Mouse (Mus musculus) heart, embryonic 12.5 days (tissue): ENCODE results near the gene Omg. TPM values are rescaled to one million over a fixed set of nuclear protein-coding genes. Genes with fewer than 3 reads are reported as not detected.

Source experiments
- ATAC-seq: fragments of 200-750 bp; cut with Nextera tagmentation; 2 replicates; pipeline ENCODE4 v1.8.0; 2017; ENCODE audit warnings: moderate TSS enrichment, moderate library complexity; ENCODE audit not compliant: insufficient number of reproducible peaks, low FRiP score
- H3K27ac ChIP-seq: fragments of 300-500 bp; sonication (generic); 2 replicates; pipeline ENCODE4 v1.5.1; 2016; ENCODE audit warnings: mild to moderate bottlenecking, moderate library complexity; ENCODE audit not compliant: poor library complexity, severe bottlenecking
- H3K27me3 ChIP-seq: fragments of 300-500 bp; sonication (generic); replicated peaks from 2 replicates; pipeline ENCODE4 v1.6.1; 2016; ENCODE audit warnings: mild to moderate bottlenecking, moderate library complexity
- H3K36me3 ChIP-seq: fragments of 300-500 bp; sonication (generic); 2 replicates; pipeline ENCODE4 v1.6.1; 2016; ENCODE audit warnings: mild to moderate bottlenecking, moderate library complexity
- H3K4me1 ChIP-seq: fragments of 300-500 bp; sonication (generic); replicated peaks from 2 replicates; pipeline ENCODE4 v1.6.1; 2016; ENCODE audit warnings: mild to moderate bottlenecking
- H3K4me2 ChIP-seq: fragments of 300-500 bp; sonication (generic); 2 replicates; pipeline ENCODE4 v1.6.1; 2016; ENCODE audit warnings: mild to moderate bottlenecking, moderate library complexity
- H3K4me3 ChIP-seq: fragments of 300-500 bp; sonication (generic); 2 replicates; pipeline ENCODE4 v1.5.1; 2016; ENCODE audit warnings: mild to moderate bottlenecking
- H3K9ac ChIP-seq: fragments of 300-500 bp; sonication (generic); 2 replicates; pipeline ENCODE4 v1.6.1; 2016; ENCODE audit warnings: mild to moderate bottlenecking, moderate library complexity
- H3K9me3 ChIP-seq: fragments of 300-500 bp; sonication (generic); replicated peaks from 2 replicates; pipeline ENCODE4 v1.6.1; 2016; ENCODE audit warnings: mild to moderate bottlenecking, moderate library complexity
- whole genome bisulfite sequencing: fragments of 180-500 bp; shearing (Covaris S2); methylation state at CpG from one replicate; pipeline ENCODE4 v1.1.7; 2016; 5-methylcytosine and 5-hydroxymethylcytosine counted together
- polyA plus RNA-seq: library from polyadenylated mRNA; unstranded; fragments of >200 nt; fragmentation: Nextera tagmentation; extraction: Ambion mirVana; gene quantifications from 2 replicates; pipeline ENCODE4 v1.2.1, GENCODE M21; 2016

Gene Omg
- polyA plus RNA-seq, 1 experiment from 2014 or later = 0.08 TPM

DNA sequence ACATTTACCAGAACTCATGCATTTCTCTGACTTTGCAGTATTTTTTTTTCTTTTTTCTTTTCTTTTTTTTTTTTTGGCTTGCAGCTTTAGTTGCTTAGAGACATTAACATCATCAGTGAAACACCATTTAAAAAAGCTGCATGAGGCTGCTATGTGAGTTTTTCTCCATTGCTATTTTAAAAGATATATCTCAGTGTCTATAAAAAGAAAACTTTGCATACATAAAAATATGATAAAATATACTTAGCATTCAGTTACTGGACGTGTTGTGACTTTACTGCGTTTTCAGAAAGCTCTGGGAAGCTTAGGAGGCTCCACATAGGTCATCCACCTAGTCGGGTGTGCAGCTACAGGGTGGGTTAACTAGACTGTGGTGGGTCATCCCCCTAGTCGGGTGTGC lies 44.0 kb downstream of the Omg start:
- H3K9me3 ChIP-seq = no peaks in the 10 kb centered on the region
- H3K27me3 ChIP-seq = no peaks in the 10 kb centered on the region
- H3K4me3 ChIP-seq = no peak overlapping the region
- no peak overlapping the region for H3K27ac ChIP-seq
- peaks cover 44% of the 10 kb centered on the region for H3K36me3 ChIP-seq
- H3K9ac ChIP-seq = no peak overlapping the region
- 82% methylated on average over 4 of the region's 4 CpGs for WGBS
- ATAC-seq = no peak
- 0 out of 2 replicates have a peak, but pooled peaks cover 5% of the 10 kb centered on the region for H3K4me1 ChIP-seq
- H3K4me2 ChIP-seq = no peak overlapping the region

DNA sequence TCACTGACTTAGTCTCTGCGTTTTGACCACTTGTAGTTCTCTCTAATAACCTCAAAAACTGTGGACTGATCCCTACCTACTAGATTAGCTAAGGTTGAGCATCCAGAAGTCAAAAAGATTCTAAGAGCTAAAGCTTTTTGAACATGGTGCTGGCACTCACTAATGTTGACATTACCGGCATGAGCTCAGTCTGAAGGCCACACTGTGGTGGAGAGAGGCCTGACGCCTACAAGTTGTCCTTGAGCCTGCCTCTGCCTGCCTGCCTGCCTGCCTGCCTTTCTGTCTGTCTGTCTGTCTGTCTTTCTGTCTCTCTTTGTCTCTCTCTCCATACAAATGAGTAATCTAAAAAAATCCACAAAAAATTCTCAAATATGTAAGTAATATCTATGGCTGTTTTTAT lies 46.0 kb downstream of the Omg start:
- Histone ChIP-seq H3K4me1 (0 out of 2 replicates have a peak, but pooled peaks cover 5% of the 10 kb centered on the region), H3K9me3 (no peaks in the 10 kb centered on the region), H3K4me3 (no peak overlapping the region), H3K27ac (no peak overlapping the region; the same call in 1 of the 2 replicates), H3K36me3 (peaks cover 51% of the 10 kb centered on the region), H3K27me3 (no peaks in the 10 kb centered on the region), H3K9ac (no peak overlapping the region), H3K4me2 (no peak overlapping the region)
- WGBS = 69% methylated on average over 3 of the region's 3 CpGs
- no peak for ATAC-seq

DNA sequence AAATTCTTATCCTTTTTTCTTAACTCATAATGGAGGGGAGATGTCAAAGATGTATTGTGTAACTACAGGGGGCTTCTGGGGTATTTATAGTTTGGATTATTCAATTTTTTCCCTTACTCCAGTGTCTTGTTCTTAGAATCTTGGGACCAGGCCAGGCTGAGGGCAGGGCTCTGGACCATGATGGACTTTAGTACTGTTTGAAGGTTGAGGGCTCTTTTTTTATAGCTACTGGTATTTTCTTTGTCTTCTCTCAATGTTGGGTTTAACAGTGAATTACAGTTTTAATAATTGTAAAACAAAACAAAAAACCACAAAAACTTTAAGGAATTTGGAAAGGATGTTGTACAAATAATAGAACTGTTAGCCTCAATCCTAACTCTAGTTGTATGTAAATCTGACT lies 50.9 kb downstream of the Omg start:
- no peaks in the 10 kb centered on the region for H3K4me1 ChIP-seq
- no peak overlapping the region for H3K9ac ChIP-seq
- no peaks in the 10 kb centered on the region for H3K27me3 ChIP-seq
- no peaks in the 10 kb centered on the region for H3K9me3 ChIP-seq
- no peak overlapping the region for H3K27ac ChIP-seq
- H3K36me3 ChIP-seq = peaks cover 62% of the 10 kb centered on the region
- ATAC-seq = no peak
- no peak overlapping the region for H3K4me2 ChIP-seq
- no peak overlapping the region for H3K4me3 ChIP-seq

Other genes starting within 250 kb of the Omg start
- 222 and 233 TPM in 2 replicates for gene Wsb1, start 249.4 kb downstream of the Omg start, polyA plus RNA-seq
- gene Gm9964, start 207.2 kb downstream of the Omg start, polyA plus RNA-seq = not detected in 2 replicates
- 5.6 and 6.6 TPM in 2 replicates for gene Nf1, start 164.4 kb downstream of the Omg start, polyA plus RNA-seq
- 0.36 TPM in 1 of 2 replicates, not detected in the other for gene Evi2b, start 19.7 kb upstream of the Omg start, polyA plus RNA-seq
- 0.55 and 0.64 TPM in 2 replicates for gene Evi2, start 26.5 kb upstream of the Omg start, polyA plus RNA-seq
- gene Evi2a, start 26.5 kb upstream of the Omg start, polyA plus RNA-seq = 1.1 and 1.7 TPM in 2 replicates
- gene Rab11fip4, start 87.1 kb upstream of the Omg start, polyA plus RNA-seq = 0.63 and 0.77 TPM in 2 replicates